8 mouse cellular contexts compared by ENCODE assay signal in genomic region chr6:124814448-124814847, GRCm38 (mm10). TPM values are rescaled to one million over a fixed set of nuclear protein-coding genes. Genes with fewer than 3 reads are reported as not detected.
DNase-seq lines count a peak whose midpoint lies in the region; ATAC-seq lines count a peak whose summit lies in the region.

No protein-coding gene starts in this region.

- peak; percentile 53 for ATAC-seq in kidney, embryonic 15.5 days (replicated peaks; ENCODE audit: low FRiP score)
- ATAC-seq in embryonic facial prominence, embryonic 11.5 days (replicated peaks; ENCODE audit: insufficient number of reproducible peaks, low FRiP score, low TSS enrichment, low read depth) = peak; percentile 41
- ATAC-seq in hindbrain, embryonic 15.5 days (ENCODE audit: low FRiP score, low read depth) = peak; percentile 42
- peak; percentile 47 for ATAC-seq in midbrain, embryonic 12.5 days (ENCODE audit: low FRiP score, low read depth)
- ATAC-seq in CD4-positive, CD25-positive, alpha-beta regulatory T cell, adult 4 months = no peak

- peaks cover 61% of the 10 kb centered on the region for H3K36me3 ChIP-seq in kidney, embryonic 15.5 days
- H3K36me3 ChIP-seq in embryonic facial prominence, embryonic 11.5 days (replicated peaks; ENCODE audit: control insufficient read depth, insufficient read depth, low read depth, low read length) = peaks cover 15% of the 10 kb centered on the region
- H3K36me3 ChIP-seq in hindbrain, embryonic 15.5 days = peaks cover 40% of the 10 kb centered on the region
- peaks cover 58% of the 10 kb centered on the region for H3K36me3 ChIP-seq in midbrain, embryonic 12.5 days

- H3K4me2 ChIP-seq in kidney, embryonic 15.5 days = peak overlapping the region; percentile 69
- H3K4me2 ChIP-seq in embryonic facial prominence, embryonic 11.5 days (ENCODE audit: low read depth, low read length) = peak overlapping the region; percentile 59
- peak overlapping the region; percentile 72 for H3K4me2 ChIP-seq in hindbrain, embryonic 15.5 days
- H3K4me2 ChIP-seq in midbrain, embryonic 12.5 days (replicated peaks) = peak overlapping the region; percentile 88

- H3K9me3 ChIP-seq in kidney, embryonic 15.5 days (replicated peaks) = no peaks in the 10 kb centered on the region
- H3K9me3 ChIP-seq in embryonic facial prominence, embryonic 11.5 days (replicated peaks; ENCODE audit: control insufficient read depth, low read length) = no peaks in the 10 kb centered on the region
- no peaks in the 10 kb centered on the region for H3K9me3 ChIP-seq in hindbrain, embryonic 15.5 days
- no peaks in the 10 kb centered on the region for H3K9me3 ChIP-seq in midbrain, embryonic 12.5 days

- DNase-seq in kidney, adult 18-20 months = no peak
- no peak for DNase-seq in embryonic facial prominence, embryonic 11.5 days (ENCODE audit: low spot score)
- no peak for DNase-seq in natural killer cell, adult 2 months (ENCODE audit: low spot score in 2 of 2)
- no peak for DNase-seq in layer of hippocampus, adult 9-10 months (ENCODE audit: low spot score)

- H3K9ac ChIP-seq in kidney, embryonic 15.5 days = no peak overlapping the region
- no peak overlapping the region for H3K9ac ChIP-seq in embryonic facial prominence, embryonic 11.5 days (replicated peaks; ENCODE audit: low read length)
- H3K9ac ChIP-seq in hindbrain, embryonic 15.5 days = no peak overlapping the region
- no peak overlapping the region for H3K9ac ChIP-seq in midbrain, embryonic 12.5 days (replicated peaks)

- peak overlapping the region; percentile 92 for H3K27ac ChIP-seq in kidney, embryonic 15.5 days
- H3K27ac ChIP-seq in embryonic facial prominence, embryonic 11.5 days (replicated peaks; ENCODE audit: low read depth, low read length) = no peak overlapping the region
- peak overlapping the region; percentile 90 for H3K27ac ChIP-seq in hindbrain, embryonic 15.5 days (replicated peaks)
- H3K27ac ChIP-seq in midbrain, embryonic 12.5 days (replicated peaks) = peak overlapping the region; percentile 86

- H3K4me3 ChIP-seq in kidney, embryonic 15.5 days (replicated peaks) = peak overlapping the region; percentile 80
- H3K4me3 ChIP-seq in embryonic facial prominence, embryonic 11.5 days (ENCODE audit: low read depth, low read length) = peak overlapping the region; percentile 53; the same call in 1 of the 2 replicates
- peak overlapping the region; percentile 70 for H3K4me3 ChIP-seq in hindbrain, embryonic 15.5 days
- H3K4me3 ChIP-seq in midbrain, embryonic 12.5 days = peak overlapping the region; percentile 75

- WGBS in kidney, embryonic 15.5 days = 15% methylated on average over 8 of the region's 8 CpGs
- WGBS in embryonic facial prominence, embryonic 11.5 days = 36% methylated on average over 7 of the region's 8 CpGs
- 37% methylated on average over 8 of the region's 8 CpGs for WGBS in hindbrain, embryonic 15.5 days
- 43% methylated on average over 8 of the region's 8 CpGs for WGBS in midbrain, embryonic 12.5 days

- H3K4me1 ChIP-seq in kidney, embryonic 15.5 days = peaks cover 48% of the 10 kb centered on the region
- no peaks in the 10 kb centered on the region for H3K4me1 ChIP-seq in embryonic facial prominence, embryonic 11.5 days (ENCODE audit: control insufficient read depth, insufficient read depth, low read length)
- H3K4me1 ChIP-seq in hindbrain, embryonic 15.5 days (replicated peaks) = peaks cover 37% of the 10 kb centered on the region
- peaks cover 38% of the 10 kb centered on the region for H3K4me1 ChIP-seq in midbrain, embryonic 12.5 days

- H3K27me3 ChIP-seq in kidney, embryonic 15.5 days = no peaks in the 10 kb centered on the region
- H3K27me3 ChIP-seq in embryonic facial prominence, embryonic 11.5 days (ENCODE audit: control insufficient read depth, insufficient read depth, low read length) = no peaks in the 10 kb centered on the region
- no peaks in the 10 kb centered on the region for H3K27me3 ChIP-seq in hindbrain, embryonic 15.5 days
- no peaks in the 10 kb centered on the region for H3K27me3 ChIP-seq in midbrain, embryonic 12.5 days

RNA-seq across cellular contexts. Expression of gene Tpi1, which starts 0.4 kb away (rescaled TPM):
- 717 and 755 TPM in 2 replicates for polyA plus RNA-seq in kidney, embryonic 15.5 days (2015; fragmentation: Nextera tagmentation; extraction: Ambion mirVana)
- polyA plus RNA-seq in embryonic facial prominence, embryonic 11.5 days (2014; fragmentation: Nextera tagmentation; extraction: Ambion mirVana) = 721 and 787 TPM in 2 replicates
- polyA plus RNA-seq in hindbrain, embryonic 15.5 days (2015; fragmentation: Nextera tagmentation; extraction: Ambion mirVana) = 468 and 478 TPM in 2 replicates
- polyA plus RNA-seq in midbrain, embryonic 12.5 days (2016; fragmentation: Nextera tagmentation; extraction: Ambion mirVana) = 423 and 428 TPM in 2 replicates
- 10 to 100 TPM; 65.7 to 90.0 TPM for polyA plus RNA-seq in CD4-positive, CD25-positive, alpha-beta regulatory T cell, adult 4 months (2017; shearing (Covaris generic))

RNA-seq across cellular contexts. Expression of gene Spsb2, which starts 6.0 kb away (rescaled TPM):
- polyA plus RNA-seq in kidney, embryonic 15.5 days (2015; fragmentation: Nextera tagmentation; extraction: Ambion mirVana) = 15.3 and 18.2 TPM in 2 replicates
- polyA plus RNA-seq in embryonic facial prominence, embryonic 11.5 days (2014; fragmentation: Nextera tagmentation; extraction: Ambion mirVana) = 4.7 and 4.8 TPM in 2 replicates
- polyA plus RNA-seq in hindbrain, embryonic 15.5 days (2015; fragmentation: Nextera tagmentation; extraction: Ambion mirVana) = 9.0 and 9.3 TPM in 2 replicates
- 8.1 and 8.6 TPM in 2 replicates for polyA plus RNA-seq in midbrain, embryonic 12.5 days (2016; fragmentation: Nextera tagmentation; extraction: Ambion mirVana)
- polyA plus RNA-seq in CD4-positive, CD25-positive, alpha-beta regulatory T cell, adult 4 months (2017; shearing (Covaris generic)) = 1 to 10 TPM; 1.7 to 3.4 TPM

RNA-seq across cellular contexts. Expression of gene Usp5, which starts 14.8 kb away (rescaled TPM):
- polyA plus RNA-seq in kidney, embryonic 15.5 days (2015; fragmentation: Nextera tagmentation; extraction: Ambion mirVana) = 149 and 175 TPM in 2 replicates
- polyA plus RNA-seq in embryonic facial prominence, embryonic 11.5 days (2014; fragmentation: Nextera tagmentation; extraction: Ambion mirVana) = 128 and 133 TPM in 2 replicates
- 203 and 209 TPM in 2 replicates for polyA plus RNA-seq in hindbrain, embryonic 15.5 days (2015; fragmentation: Nextera tagmentation; extraction: Ambion mirVana)
- polyA plus RNA-seq in midbrain, embryonic 12.5 days (2016; fragmentation: Nextera tagmentation; extraction: Ambion mirVana) = 213 and 214 TPM in 2 replicates
- 100 to 1,000 TPM in 1 of 2 experiments, 10 to 100 TPM in 1; 77.2 to 154 TPM for polyA plus RNA-seq in CD4-positive, CD25-positive, alpha-beta regulatory T cell, adult 4 months (2017; shearing (Covaris generic))

RNA-seq across cellular contexts. Expression of gene Cdca3, which starts 14.9 kb away (rescaled TPM):
- polyA plus RNA-seq in kidney, embryonic 15.5 days (2015; fragmentation: Nextera tagmentation; extraction: Ambion mirVana) = 178 and 185 TPM in 2 replicates
- polyA plus RNA-seq in embryonic facial prominence, embryonic 11.5 days (2014; fragmentation: Nextera tagmentation; extraction: Ambion mirVana) = 210 and 212 TPM in 2 replicates
- polyA plus RNA-seq in hindbrain, embryonic 15.5 days (2015; fragmentation: Nextera tagmentation; extraction: Ambion mirVana) = 35.3 and 44.0 TPM in 2 replicates
- 168 and 169 TPM in 2 replicates for polyA plus RNA-seq in midbrain, embryonic 12.5 days (2016; fragmentation: Nextera tagmentation; extraction: Ambion mirVana)
- polyA plus RNA-seq in CD4-positive, CD25-positive, alpha-beta regulatory T cell, adult 4 months (2017; shearing (Covaris generic)) = 10 to 100 TPM in 1 of 2 experiments, 1 to 10 TPM in 1; 8.0 to 27.1 TPM

RNA-seq across cellular contexts. Expression of gene Gnb3, which starts 25.6 kb away (rescaled TPM):
- 1.1 and 2.9 TPM in 2 replicates for polyA plus RNA-seq in kidney, embryonic 15.5 days (2015; fragmentation: Nextera tagmentation; extraction: Ambion mirVana)
- 0.27 and 0.56 TPM in 2 replicates for polyA plus RNA-seq in embryonic facial prominence, embryonic 11.5 days (2014; fragmentation: Nextera tagmentation; extraction: Ambion mirVana)
- 0.83 and 3.3 TPM in 2 replicates for polyA plus RNA-seq in hindbrain, embryonic 15.5 days (2015; fragmentation: Nextera tagmentation; extraction: Ambion mirVana)
- polyA plus RNA-seq in midbrain, embryonic 12.5 days (2016; fragmentation: Nextera tagmentation; extraction: Ambion mirVana) = 5.5 TPM in 2 replicates
- not detected for polyA plus RNA-seq in CD4-positive, CD25-positive, alpha-beta regulatory T cell, adult 4 months (2017; shearing (Covaris generic))
